Mouse (Mus musculus) gastrocnemius, adult 8-10 months (tissue): ENCODE measurements around the gene Tspan2. TPM values are rescaled to one million over a fixed set of nuclear protein-coding genes. Genes with fewer than 3 reads are reported as not detected.

Experiments
- DNase-seq, 2 experiments: peaks; one replicate each; pipeline ENCODE4 v3.0.0; 2022; ENCODE audit warnings: low spot score in 2 of 2
- total RNA-seq, 4 experiments: library from RNA; stranded (reverse); gene quantifications; 2 replicates each; pipeline ENCODE4 v1.2.4; 2022

The Tspan2 gene
- total RNA-seq, 4 experiments from 2014 or later, result 3.0 to 4.0 (median 3.3) TPM

GRCm38 (mm10) chr3:102733936-102734312 lies 405 bp upstream of the Tspan2 start:
- DNase-seq, result no peak

GRCm38 (mm10) chr3:102735031-102735558 lies 766 bp downstream of the Tspan2 start:
- DNase-seq, result peak; percentile 11 to 24

- DNase-seq, result no peak
Measured at GRCm38 (mm10) chr3:102735638-102736037, 1.3 kb downstream of the Tspan2 start.

- no peak for DNase-seq
Measured at GRCm38 (mm10) chr3:102736436-102736835, 2.1 kb downstream of the Tspan2 start.

GRCm38 (mm10) chr3:102737106-102737505 lies 2.8 kb downstream of the Tspan2 start:
- no peak for DNase-seq

- no peak for DNase-seq
Measured at GRCm38 (mm10) chr3:102738161-102738901, 4.0 kb downstream of the Tspan2 start.

- no peak for DNase-seq
Measured at GRCm38 (mm10) chr3:102738926-102739325, 4.6 kb downstream of the Tspan2 start.

- DNase-seq, result no peak
Measured at GRCm38 (mm10) chr3:102742725-102743124, 8.4 kb downstream of the Tspan2 start.

GRCm38 (mm10) chr3:102743202-102743601 lies 8.9 kb downstream of the Tspan2 start:
- DNase-seq, result no peak

- DNase-seq, result no peak
Measured at GRCm38 (mm10) chr3:102743781-102744471, 9.6 kb downstream of the Tspan2 start.

- DNase-seq, result no peak
Measured at GRCm38 (mm10) chr3:102744657-102745056, 10.3 kb downstream of the Tspan2 start.

GRCm38 (mm10) chr3:102746174-102746573 lies 11.8 kb downstream of the Tspan2 start:
- DNase-seq, result no peak

- no peak for DNase-seq
Measured at GRCm38 (mm10) chr3:102748038-102748437, 13.7 kb downstream of the Tspan2 start.

- DNase-seq, result no peak
Measured at GRCm38 (mm10) chr3:102748686-102749085, 14.4 kb downstream of the Tspan2 start.

GRCm38 (mm10) chr3:102751136-102751535 lies 16.8 kb downstream of the Tspan2 start:
- no peak for DNase-seq

- no peak for DNase-seq
Measured at GRCm38 (mm10) chr3:102751536-102751935, 17.2 kb downstream of the Tspan2 start.

- no peak for DNase-seq
Measured at GRCm38 (mm10) chr3:102752053-102752452, 17.7 kb downstream of the Tspan2 start.

GRCm38 (mm10) chr3:102752457-102752856 lies 18.1 kb downstream of the Tspan2 start:
- no peak for DNase-seq

- no peak for DNase-seq
Measured at GRCm38 (mm10) chr3:102755801-102756200, 21.5 kb downstream of the Tspan2 start.

- no peak for DNase-seq
Measured at GRCm38 (mm10) chr3:102757019-102757418, 22.7 kb downstream of the Tspan2 start.

GRCm38 (mm10) chr3:102760236-102760635 lies 25.9 kb downstream of the Tspan2 start:
- no peak for DNase-seq

- DNase-seq, result no peak
Measured at GRCm38 (mm10) chr3:102762388-102762787, 28.1 kb downstream of the Tspan2 start.
